Mouse (Mus musculus) embryonic facial prominence, embryonic 15.5 days (tissue): Measurements from ENCODE around the gene Cyp1b1. TPM values are rescaled to one million over a fixed set of nuclear protein-coding genes. Genes with fewer than 3 reads are reported as not detected.

Source experiments
- polyA plus RNA-seq: library from polyadenylated mRNA; unstranded; fragments of >200 nt; fragmentation: Nextera tagmentation; extraction: Ambion mirVana; gene quantifications from 2 replicates; pipeline ENCODE4 v1.2.1, GENCODE M21; 2015

Gene Cyp1b1
- polyA plus RNA-seq, 1 experiment from 2014 or later: 4.9 TPM

Other genes with a start within 250 kb of the Cyp1b1 start
- 9.0 and 9.4 TPM in 2 replicates for gene Rmdn2, start 103.2 kb downstream of the Cyp1b1 start, polyA plus RNA-seq
- gene Atl2, start 181.1 kb upstream of the Cyp1b1 start, polyA plus RNA-seq: 30.6 and 30.7 TPM in 2 replicates